Mouse (Mus musculus): ENCODE measurements around the gene Mucl3.

Gene Mucl3

GRCm38 (mm10) chr17:35643609-35644236, at the start of gene Mucl3:
Gene Mucl3, minus strand, starts transcription at chr17:35643695.
- TF ChIP-seq GATA4 (IDR thresholded peaks at IDR 0.05; ENCODE audit: insufficient replicate concordance, low read length) = no peak

GRCm38 (mm10) chr17:35692368-35692767, 48.9 kb upstream of the Mucl3 start:
- no peak for TF ChIP-seq GATA4 (IDR thresholded peaks at IDR 0.05; ENCODE audit: insufficient replicate concordance, low read length)

- no peak for TF ChIP-seq GATA4 (IDR thresholded peaks at IDR 0.05; ENCODE audit: insufficient replicate concordance, low read length)
Observed at GRCm38 (mm10) chr17:35691811-35692210, 48.3 kb upstream of the Mucl3 start.

- no peak for TF ChIP-seq GATA4 (IDR thresholded peaks at IDR 0.05; ENCODE audit: insufficient replicate concordance, low read length)
Observed at GRCm38 (mm10) chr17:35689936-35690645, 46.6 kb upstream of the Mucl3 start.

DNA sequence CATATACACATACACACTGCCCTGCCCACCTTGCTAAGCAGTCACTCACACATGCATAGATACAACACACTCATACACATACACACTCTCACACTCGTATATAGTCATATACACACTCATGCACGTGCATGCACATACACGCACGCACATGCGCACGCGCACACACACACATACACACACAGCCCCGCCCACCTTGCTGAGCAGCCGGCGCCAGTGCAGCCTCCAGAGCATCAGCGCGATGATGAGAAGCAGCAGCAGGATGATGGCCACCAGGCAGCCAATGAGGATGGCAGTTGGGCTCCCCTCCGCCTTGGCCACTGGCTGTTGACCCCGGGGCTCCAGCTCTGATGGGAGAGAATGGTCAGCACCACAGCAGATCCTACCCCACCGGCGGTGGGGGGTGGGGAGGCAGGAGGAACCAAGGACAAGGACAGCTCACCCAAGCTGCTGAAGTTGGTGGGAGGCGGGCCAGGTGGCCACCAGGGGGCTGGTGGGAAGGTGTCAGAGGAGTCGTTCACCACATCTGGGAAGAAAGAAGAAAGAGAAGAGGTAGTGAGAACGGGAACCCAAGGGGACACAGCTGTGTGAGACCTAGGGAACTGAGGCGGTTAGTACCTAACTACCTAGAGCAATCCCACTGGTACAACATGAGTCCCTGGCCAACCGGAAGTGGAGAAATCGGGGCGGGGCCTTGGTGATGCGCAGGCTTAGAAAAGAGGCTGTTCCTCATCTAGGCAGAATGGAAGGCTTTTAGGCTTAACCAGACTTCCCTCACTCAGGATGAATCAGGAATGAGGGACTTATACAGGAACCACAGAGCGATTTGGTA, 45.1 kb upstream of the Mucl3 start:
- TF ChIP-seq GATA4 (IDR thresholded peaks at IDR 0.05; ENCODE audit: insufficient replicate concordance, low read length) = no peak

GRCm38 (mm10) chr17:35685061-35685460, 41.6 kb upstream of the Mucl3 start:
- no peak for TF ChIP-seq GATA4 (IDR thresholded peaks at IDR 0.05; ENCODE audit: insufficient replicate concordance, low read length)

DNA sequence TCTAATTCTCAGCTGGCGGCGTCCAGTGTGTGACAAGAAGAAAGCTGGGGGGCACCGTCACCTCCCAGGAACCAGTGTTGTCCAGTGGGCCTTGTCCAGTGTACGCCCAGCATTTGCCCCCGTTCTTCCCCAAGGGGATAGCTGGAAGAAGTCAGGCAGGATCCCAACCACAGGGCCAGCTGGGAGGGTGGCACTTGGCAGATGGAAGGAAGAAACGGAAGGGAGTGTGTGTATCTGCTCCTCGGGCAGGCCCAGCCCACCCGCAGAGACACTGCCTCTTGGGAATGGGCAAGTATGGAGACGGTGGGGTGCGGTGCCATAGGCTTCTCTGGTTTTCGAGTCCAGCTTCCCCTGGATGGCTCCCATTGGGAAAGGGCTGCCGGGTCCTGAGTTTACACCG, 38.5 kb upstream of the Mucl3 start:
- TF ChIP-seq GATA4 (IDR thresholded peaks at IDR 0.05; ENCODE audit: insufficient replicate concordance, low read length) = no peak

DNA sequence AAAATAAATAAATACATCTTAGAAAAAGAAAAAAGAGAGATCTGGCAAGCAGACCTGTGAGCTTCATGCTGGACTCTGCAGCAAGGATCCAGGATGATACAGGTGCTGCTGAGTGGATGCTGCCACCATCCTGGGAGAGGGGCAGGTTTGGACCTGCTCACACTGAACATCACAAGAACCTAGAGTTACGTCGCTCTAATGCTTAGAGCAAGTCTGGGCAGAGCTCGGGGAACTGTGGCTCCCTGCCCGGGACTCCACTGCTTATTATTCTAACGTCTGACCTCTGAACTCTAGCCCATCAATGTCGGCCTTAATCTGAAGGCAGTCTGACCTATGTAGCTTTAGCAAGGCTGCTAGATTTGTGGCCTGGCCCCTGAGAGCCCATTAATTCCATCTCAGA, 37.1 kb upstream of the Mucl3 start:
- no peak for TF ChIP-seq GATA4 (IDR thresholded peaks at IDR 0.05; ENCODE audit: insufficient replicate concordance, low read length)

GRCm38 (mm10) chr17:35673416-35674035, 30.0 kb upstream of the Mucl3 start, which contains the start of gene Gtf2h4:
Gene Gtf2h4, minus strand, starts transcription at chr17:35673739.
- no peak for TF ChIP-seq GATA4 (IDR thresholded peaks at IDR 0.05; ENCODE audit: insufficient replicate concordance, low read length)

DNA sequence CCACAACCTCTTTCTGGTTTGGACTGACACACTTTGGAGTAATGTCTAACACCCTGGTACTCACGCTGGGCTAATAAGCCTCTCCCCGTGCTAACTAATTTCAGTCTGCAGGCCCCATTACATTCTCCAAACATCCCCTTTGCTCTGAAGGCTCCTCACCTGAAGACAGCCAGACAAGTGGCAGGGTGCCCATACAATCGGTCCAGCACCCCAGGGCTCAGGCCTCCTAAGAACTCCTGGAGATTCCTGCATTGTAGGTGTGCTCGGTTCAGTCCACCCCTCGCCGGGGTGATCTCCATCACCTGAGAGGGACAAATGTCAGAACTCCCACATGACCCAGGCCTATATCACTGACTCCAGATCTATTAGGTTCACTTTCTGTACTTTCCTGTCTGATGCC, 29.0 kb upstream of the Mucl3 start:
- TF ChIP-seq GATA4 (IDR thresholded peaks at IDR 0.05; ENCODE audit: insufficient replicate concordance, low read length) = no peak

DNA sequence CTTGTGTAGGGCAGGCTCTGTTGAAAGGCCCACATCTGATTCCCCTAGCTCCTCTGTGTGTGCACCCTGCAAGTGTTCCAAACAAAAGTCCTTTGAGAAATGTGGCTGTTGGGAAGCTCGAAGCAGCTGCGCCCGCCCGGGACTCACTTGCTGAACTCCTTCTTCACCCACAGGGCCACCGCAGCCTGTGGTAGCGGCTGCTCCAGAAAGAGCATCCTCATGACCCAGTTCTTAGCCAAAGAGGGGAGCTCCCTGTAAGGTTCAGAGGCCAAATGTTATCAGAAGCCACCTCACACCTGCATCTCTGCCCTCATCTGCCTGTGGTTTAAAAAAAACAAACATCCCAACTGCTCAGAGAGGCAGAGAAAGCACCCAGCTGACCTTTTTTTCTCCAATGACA, 28.4 kb upstream of the Mucl3 start:
- no peak for TF ChIP-seq GATA4 (IDR thresholded peaks at IDR 0.05; ENCODE audit: insufficient replicate concordance, low read length)

DNA sequence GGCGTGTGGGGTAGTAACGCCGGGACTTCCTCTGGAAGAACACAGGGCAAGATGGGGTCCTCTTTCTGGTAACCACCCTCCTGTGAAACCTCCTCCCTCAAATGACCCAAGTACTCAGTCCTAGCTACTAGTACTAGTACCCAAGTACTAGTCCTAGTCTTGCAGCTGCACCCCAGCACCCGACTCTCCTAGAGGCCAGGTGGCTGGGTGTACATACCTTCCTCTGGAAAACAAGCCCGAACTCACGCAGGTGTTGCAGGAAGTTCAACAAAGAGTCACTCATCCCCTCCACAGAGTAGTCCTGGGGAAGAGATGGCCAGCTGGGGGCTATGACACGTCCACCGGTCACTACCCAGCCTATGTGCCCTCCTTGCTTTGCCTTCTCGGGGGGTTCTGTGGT, 26.2 kb upstream of the Mucl3 start:
- no peak for TF ChIP-seq GATA4 (IDR thresholded peaks at IDR 0.05; ENCODE audit: insufficient replicate concordance, low read length)

GRCm38 (mm10) chr17:35667334-35668065, 24.0 kb upstream of the Mucl3 start, which contains the start of gene Vars2:
Gene Vars2, minus strand, starts transcription at chr17:35667592.
- no peak; the same call in 1 of the 2 replicates for TF ChIP-seq GATA4 (IDR thresholded peaks at IDR 0.05; ENCODE audit: insufficient replicate concordance, low read length)

DNA sequence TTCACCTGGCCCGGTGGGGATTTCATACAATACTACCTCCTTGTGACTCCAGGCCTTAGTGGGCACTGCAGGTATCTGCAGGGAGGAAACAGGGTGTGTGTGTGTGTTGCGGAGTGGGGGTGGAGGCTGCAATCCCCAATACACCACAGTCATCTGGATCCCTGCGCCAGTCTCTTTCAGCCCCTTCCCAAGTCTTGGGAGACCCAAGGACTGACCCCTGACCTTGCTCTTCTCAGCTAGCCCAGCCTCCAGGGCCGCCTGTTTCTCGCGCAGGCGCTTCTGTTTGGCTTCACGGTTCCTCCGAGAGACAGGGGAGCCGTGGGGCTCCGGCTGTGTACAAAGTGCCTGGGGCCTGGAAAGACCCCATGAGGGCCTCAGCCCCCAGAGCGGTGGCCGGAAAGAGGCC, 23.4 kb upstream of the Mucl3 start:
- no peak for TF ChIP-seq GATA4 (IDR thresholded peaks at IDR 0.05; ENCODE audit: insufficient replicate concordance, low read length)
